Mouse (Mus musculus): ENCODE measurements around the gene BC049715. TPM values are rescaled to one million over a fixed set of nuclear protein-coding genes. Genes with fewer than 3 reads are reported as not detected.

The BC049715 gene
- polyA plus RNA-seq (2014; fragmentation: Nextera tagmentation; extraction: Ambion mirVana): 1.7 and 2.5 TPM in 2 replicates

GRCm38 (mm10) chr6:136827516-136827880 lies at the start of gene BC049715:
BC049715 (plus strand) TSS chr6:136827626.
- Histone ChIP-seq H3K27me3 (ENCODE audit: control insufficient read depth, insufficient read depth, low read length) (no peaks in the 10 kb centered on the region), H3K4me3 (ENCODE audit: low read depth, low read length) (peak within 1 kb of the TSS; percentile 83), H3K9ac (replicated peaks; ENCODE audit: low read depth, low read length) (peak within 1 kb of the TSS; percentile 99), H3K36me3 (ENCODE audit: control insufficient read depth, insufficient read depth, low read length) (peaks cover 26% of the 10 kb centered on the region), H3K4me2 (replicated peaks; ENCODE audit: low read depth, low read length) (peak within 1 kb of the TSS; percentile 81), H3K27ac (ENCODE audit: low read length) (peak within 1 kb of the TSS; percentile 78), H3K4me1 (ENCODE audit: control insufficient read depth, insufficient read depth, low read length) (peaks cover 3% of the 10 kb centered on the region; the same call in 1 of the 2 replicates), H3K9me3 (ENCODE audit: control insufficient read depth, low read depth, low read length) (no peaks in the 10 kb centered on the region)
- peak; percentile 3; the same call in 1 of the 2 replicates for ATAC-seq (ENCODE audit: insufficient number of reproducible peaks, insufficient read depth, low FRiP score, low read depth)
- under 1% methylated on average over 34 of the region's 34 CpGs for WGBS

- H3K4me3 ChIP-seq (ENCODE audit: low read depth, low read length): no peak within 1 kb of the TSS
- H3K36me3 ChIP-seq (ENCODE audit: control insufficient read depth, insufficient read depth, low read length): no peaks in the 10 kb centered on the region
- no peak within 1 kb of the TSS for H3K27ac ChIP-seq (ENCODE audit: low read length)
- H3K4me2 ChIP-seq (replicated peaks; ENCODE audit: low read depth, low read length): no peak within 1 kb of the TSS
- WGBS: 73% methylated on average over 20 of the region's 20 CpGs
- ATAC-seq (ENCODE audit: insufficient number of reproducible peaks, insufficient read depth, low FRiP score, low read depth): no peak
- H3K27me3 ChIP-seq (ENCODE audit: control insufficient read depth, insufficient read depth, low read length): no peaks in the 10 kb centered on the region
- H3K9me3 ChIP-seq (ENCODE audit: control insufficient read depth, low read depth, low read length): no peaks in the 10 kb centered on the region
- H3K9ac ChIP-seq (replicated peaks; ENCODE audit: low read depth, low read length): no peak within 1 kb of the TSS
- H3K4me1 ChIP-seq (ENCODE audit: control insufficient read depth, insufficient read depth, low read length): no peaks in the 10 kb centered on the region
Measured at GRCm38 (mm10) chr6:136781377-136781986, 45.9 kb upstream of the BC049715 start, which contains the start of gene Gucy2c. Gucy2c (minus strand) TSS chr6:136781765.

GRCm38 (mm10) chr6:136782146-136782545 lies 45.3 kb upstream of the BC049715 start:
- Histone ChIP-seq H3K4me1 (ENCODE audit: control insufficient read depth, insufficient read depth, low read length) (no peaks in the 10 kb centered on the region), H3K9ac (replicated peaks; ENCODE audit: low read depth, low read length) (no peak overlapping the region), H3K36me3 (ENCODE audit: control insufficient read depth, insufficient read depth, low read length) (no peaks in the 10 kb centered on the region), H3K4me3 (ENCODE audit: low read depth, low read length) (no peak overlapping the region), H3K27me3 (ENCODE audit: control insufficient read depth, insufficient read depth, low read length) (no peaks in the 10 kb centered on the region), H3K4me2 (replicated peaks; ENCODE audit: low read depth, low read length) (no peak overlapping the region), H3K27ac (ENCODE audit: low read length) (no peak overlapping the region), H3K9me3 (ENCODE audit: control insufficient read depth, low read depth, low read length) (no peaks in the 10 kb centered on the region)
- WGBS: 79% methylated on average over 12 of the region's 12 CpGs
- no peak for ATAC-seq (ENCODE audit: insufficient number of reproducible peaks, insufficient read depth, low FRiP score, low read depth)

- 78% methylated on average over 9 of the region's 9 CpGs for whole genome bisulfite sequencing
- no peaks in the 10 kb centered on the region for H3K4me1 ChIP-seq (ENCODE audit: control insufficient read depth, insufficient read depth, low read length)
- H3K4me2 ChIP-seq (replicated peaks; ENCODE audit: low read depth, low read length): no peak overlapping the region
- H3K9me3 ChIP-seq (ENCODE audit: control insufficient read depth, low read depth, low read length): no peaks in the 10 kb centered on the region
- ATAC-seq (ENCODE audit: insufficient number of reproducible peaks, insufficient read depth, low FRiP score, low read depth): no peak
- no peaks in the 10 kb centered on the region for H3K27me3 ChIP-seq (ENCODE audit: control insufficient read depth, insufficient read depth, low read length)
- no peak overlapping the region for H3K9ac ChIP-seq (replicated peaks; ENCODE audit: low read depth, low read length)
- H3K4me3 ChIP-seq (ENCODE audit: low read depth, low read length): no peak overlapping the region
- H3K36me3 ChIP-seq (ENCODE audit: control insufficient read depth, insufficient read depth, low read length): no peaks in the 10 kb centered on the region
- H3K27ac ChIP-seq (ENCODE audit: low read length): no peak overlapping the region
Measured at GRCm38 (mm10) chr6:136782761-136783160, 44.7 kb upstream of the BC049715 start.

- 48% methylated on average over 5 of the region's 5 CpGs for WGBS
- ATAC-seq (ENCODE audit: insufficient number of reproducible peaks, insufficient read depth, low FRiP score, low read depth): peak; percentile 73; the same call in 1 of the 2 replicates
Measured at GRCm38 (mm10) chr6:136789391-136789971, 37.9 kb upstream of the BC049715 start.

GRCm38 (mm10) chr6:136792884-136793758 lies 34.3 kb upstream of the BC049715 start:
- peak overlapping the region; percentile 32 for H3K4me3 ChIP-seq (ENCODE audit: low read depth, low read length)
- no peaks in the 10 kb centered on the region for H3K36me3 ChIP-seq (ENCODE audit: control insufficient read depth, insufficient read depth, low read length)
- no peaks in the 10 kb centered on the region for H3K27me3 ChIP-seq (ENCODE audit: control insufficient read depth, insufficient read depth, low read length)
- no peak overlapping the region for H3K9ac ChIP-seq (replicated peaks; ENCODE audit: low read depth, low read length)
- H3K4me2 ChIP-seq (replicated peaks; ENCODE audit: low read depth, low read length): peak overlapping the region; percentile 68
- no peaks in the 10 kb centered on the region for H3K9me3 ChIP-seq (ENCODE audit: control insufficient read depth, low read depth, low read length)
- ATAC-seq (ENCODE audit: insufficient number of reproducible peaks, insufficient read depth, low FRiP score, low read depth): no peak
- H3K27ac ChIP-seq (ENCODE audit: low read length): no peak overlapping the region
- 33% methylated on average over 16 of the region's 16 CpGs for WGBS
- 0 out of 2 replicates have a peak, but pooled peaks cover 2% of the 10 kb centered on the region for H3K4me1 ChIP-seq (ENCODE audit: control insufficient read depth, insufficient read depth, low read length)

More at GRCm38 (mm10) chr6:136789391-136789971, 37.9 kb upstream of the BC049715 start:
- Histone ChIP-seq H3K27me3 (ENCODE audit: control insufficient read depth, insufficient read depth, low read length) (no peaks in the 10 kb centered on the region), H3K36me3 (ENCODE audit: control insufficient read depth, insufficient read depth, low read length) (no peaks in the 10 kb centered on the region), H3K9ac (replicated peaks; ENCODE audit: low read depth, low read length) (no peak overlapping the region), H3K9me3 (ENCODE audit: control insufficient read depth, low read depth, low read length) (no peaks in the 10 kb centered on the region), H3K4me1 (ENCODE audit: control insufficient read depth, insufficient read depth, low read length) (0 out of 2 replicates have a peak, but pooled peaks cover 2% of the 10 kb centered on the region), H3K4me2 (replicated peaks; ENCODE audit: low read depth, low read length) (no peak overlapping the region), H3K27ac (ENCODE audit: low read length) (peak overlapping the region; percentile 81), H3K4me3 (ENCODE audit: low read depth, low read length) (no peak overlapping the region)

DNA sequence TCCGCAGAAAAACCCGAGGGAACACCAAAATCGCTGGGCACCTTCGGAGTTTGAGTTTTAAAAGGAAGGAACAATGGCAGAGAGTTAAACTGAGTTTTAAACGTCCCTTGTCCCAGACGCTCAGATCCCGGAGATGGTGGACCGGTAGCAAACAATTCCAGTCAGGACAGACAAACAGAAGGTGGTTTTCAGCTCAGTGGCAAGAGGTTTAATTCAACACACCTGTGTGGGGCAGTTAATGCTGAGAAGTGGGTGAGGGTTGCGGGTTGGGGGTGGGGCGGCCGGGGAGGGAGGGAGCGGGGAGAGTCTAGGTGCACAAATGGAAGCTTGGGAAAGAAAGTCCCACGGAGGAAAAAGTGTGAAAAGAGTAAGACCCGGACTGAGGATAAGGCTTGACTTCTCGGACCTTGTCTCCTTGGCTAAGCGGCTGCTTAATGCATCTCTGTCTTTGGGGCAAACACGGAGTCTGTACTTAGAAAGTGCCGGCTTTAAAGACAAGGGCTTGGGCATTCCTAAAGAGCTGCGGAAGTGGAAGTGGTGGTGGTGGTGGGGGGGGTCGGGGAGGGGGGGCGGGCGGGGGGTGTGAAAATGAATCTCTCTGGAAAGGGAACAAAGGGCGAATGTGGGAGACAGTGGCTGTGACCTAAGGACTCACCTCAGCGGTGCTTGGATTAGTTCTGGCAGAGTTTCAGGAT lies 33.4 kb upstream of the BC049715 start:
- peak overlapping the region; percentile 68 for H3K4me2 ChIP-seq (replicated peaks; ENCODE audit: low read depth, low read length)
- no peaks in the 10 kb centered on the region for H3K27me3 ChIP-seq (ENCODE audit: control insufficient read depth, insufficient read depth, low read length)
- ATAC-seq (ENCODE audit: insufficient number of reproducible peaks, insufficient read depth, low FRiP score, low read depth): no peak
- H3K9ac ChIP-seq (replicated peaks; ENCODE audit: low read depth, low read length): no peak overlapping the region
- no peak overlapping the region for H3K27ac ChIP-seq (ENCODE audit: low read length)
- H3K9me3 ChIP-seq (ENCODE audit: control insufficient read depth, low read depth, low read length): no peaks in the 10 kb centered on the region
- H3K4me1 ChIP-seq (ENCODE audit: control insufficient read depth, insufficient read depth, low read length): 0 out of 2 replicates have a peak, but pooled peaks cover 2% of the 10 kb centered on the region
- H3K4me3 ChIP-seq (ENCODE audit: low read depth, low read length): peak overlapping the region; percentile 32
- WGBS: under 1% methylated on average over 24 of the region's 24 CpGs
- no peaks in the 10 kb centered on the region for H3K36me3 ChIP-seq (ENCODE audit: control insufficient read depth, insufficient read depth, low read length)

- Histone ChIP-seq H3K4me1 (ENCODE audit: control insufficient read depth, insufficient read depth, low read length) (no peaks in the 10 kb centered on the region), H3K4me2 (replicated peaks; ENCODE audit: low read depth, low read length) (no peak overlapping the region), H3K4me3 (ENCODE audit: low read depth, low read length) (no peak overlapping the region), H3K27ac (ENCODE audit: low read length) (no peak overlapping the region), H3K27me3 (ENCODE audit: control insufficient read depth, insufficient read depth, low read length) (no peaks in the 10 kb centered on the region), H3K36me3 (ENCODE audit: control insufficient read depth, insufficient read depth, low read length) (no peaks in the 10 kb centered on the region), H3K9me3 (ENCODE audit: control insufficient read depth, low read depth, low read length) (no peaks in the 10 kb centered on the region), H3K9ac (replicated peaks; ENCODE audit: low read depth, low read length) (no peak overlapping the region)
- 46% methylated on average over 1 of the region's 1 CpGs for WGBS
- ATAC-seq (ENCODE audit: insufficient number of reproducible peaks, insufficient read depth, low FRiP score, low read depth): no peak
Measured at GRCm38 (mm10) chr6:136795110-136795509, 32.3 kb upstream of the BC049715 start.
